Mouse (Mus musculus) ES-Bruce4 (cell line): ENCODE results near the gene Ech1.

Source experiments
- CTCF ChIP-seq: IDR thresholded peaks from one replicate; pipeline ENCODE4 v1.8.1; 2011; ENCODE audit warnings: low read depth, low read length
- EP300 ChIP-seq: IDR thresholded peaks from 2 replicates; pipeline ENCODE4 v1.6.1; 2011; ENCODE audit warnings: low read depth, low read length; ENCODE audit not compliant: insufficient read depth
- POLR2A ChIP-seq: IDR thresholded peaks from one replicate; pipeline ENCODE4 v1.8.1; 2011; ENCODE audit warnings: low read length; ENCODE audit not compliant: insufficient read depth

DNA sequence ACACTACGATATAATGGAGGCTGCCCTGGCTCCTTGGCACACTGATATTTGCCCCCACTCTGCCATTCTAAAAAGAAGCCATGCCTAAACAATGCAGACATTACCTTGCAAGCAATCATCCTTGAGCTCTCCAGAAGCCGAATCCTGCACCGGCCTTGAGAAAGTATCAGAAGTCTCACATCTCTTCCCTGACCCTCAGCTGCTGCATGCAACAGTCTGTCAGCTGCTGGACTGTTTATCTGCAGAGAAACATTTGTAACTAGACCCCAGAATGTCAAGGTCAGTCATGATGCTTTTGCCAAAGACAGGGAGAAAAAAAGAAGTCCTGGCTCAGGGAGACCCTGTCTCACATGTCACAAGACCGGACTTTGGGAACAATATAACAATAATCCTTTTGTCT is 51.1 kb downstream of the Ech1 start:
- TF ChIP-seq POLR2A = no peak
- TF ChIP-seq CTCF = no peak
- TF ChIP-seq EP300 = no peak
